Mouse (Mus musculus) fibroblast of lung, adult 2 months (primary cell): ENCODE measurements around the gene Olfr984.

Source experiments
- DNase-seq: peaks from one replicate; pipeline ENCODE4 v3.0.0-alpha.2; 2011; ENCODE audit warnings: low read depth

The Olfr984 gene

DNA sequence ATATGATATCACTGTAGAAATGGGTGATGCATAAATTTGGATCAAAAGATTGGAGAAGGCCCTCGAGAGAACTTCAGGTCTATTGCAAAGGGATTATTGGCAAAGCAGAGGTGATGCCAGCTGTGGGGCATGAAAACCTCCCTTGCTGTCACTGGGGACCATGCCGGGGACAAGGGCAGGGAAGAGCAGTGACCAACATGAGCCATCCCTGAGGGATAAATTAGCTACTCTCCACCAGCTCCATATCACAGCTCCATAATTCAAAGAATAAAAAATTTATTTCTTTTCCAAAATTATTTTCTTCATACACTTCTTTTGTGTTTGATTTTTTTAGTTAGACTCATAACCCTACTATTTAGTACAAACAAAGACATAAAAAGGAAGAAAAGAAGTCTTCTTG lies at the start of gene Olfr984:
TSS of gene Olfr984 (minus strand) at position 101 of the 400 bp plus-strand sequence.
- no peak for DNase-seq

GRCm38 (mm10) chr9:40155118-40155644 lies 41.2 kb upstream of the Olfr984 start:
- no peak for DNase-seq

GRCm38 (mm10) chr9:40141544-40141943 lies 27.5 kb upstream of the Olfr984 start:
- no peak for DNase-seq

GRCm38 (mm10) chr9:40139484-40139883 lies 25.5 kb upstream of the Olfr984 start:
- DNase-seq, result no peak

- DNase-seq, result no peak
Measured at GRCm38 (mm10) chr9:40136987-40137688, 23.1 kb upstream of the Olfr984 start.

DNA sequence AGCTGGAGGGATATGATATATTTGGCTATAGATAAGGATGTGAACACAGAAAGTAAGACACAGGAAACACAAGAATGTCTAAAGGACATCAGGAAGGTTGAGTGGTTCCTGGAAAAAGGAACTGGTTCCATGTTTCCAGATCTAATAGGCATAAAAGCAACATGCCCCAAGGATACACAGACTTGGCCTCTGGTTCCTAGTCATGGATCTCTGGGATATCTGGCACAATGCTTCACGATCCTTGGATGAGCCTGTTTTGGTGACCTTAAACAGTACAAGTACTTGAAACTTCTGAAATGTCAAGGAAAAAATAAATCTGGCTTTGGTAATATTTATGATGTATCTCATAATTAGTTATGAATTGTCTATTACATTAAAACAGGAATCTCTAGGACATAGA lies 16.6 kb upstream of the Olfr984 start:
- DNase-seq, result no peak

GRCm38 (mm10) chr9:40130084-40130483 lies 16.1 kb upstream of the Olfr984 start, which contains the start of gene Olfr985:
Gene Olfr985 (minus strand): TSS chr9:40130184.
- no peak for DNase-seq

- DNase-seq, result no peak
Measured at GRCm38 (mm10) chr9:40117287-40117659, 3.3 kb upstream of the Olfr984 start.

DNA sequence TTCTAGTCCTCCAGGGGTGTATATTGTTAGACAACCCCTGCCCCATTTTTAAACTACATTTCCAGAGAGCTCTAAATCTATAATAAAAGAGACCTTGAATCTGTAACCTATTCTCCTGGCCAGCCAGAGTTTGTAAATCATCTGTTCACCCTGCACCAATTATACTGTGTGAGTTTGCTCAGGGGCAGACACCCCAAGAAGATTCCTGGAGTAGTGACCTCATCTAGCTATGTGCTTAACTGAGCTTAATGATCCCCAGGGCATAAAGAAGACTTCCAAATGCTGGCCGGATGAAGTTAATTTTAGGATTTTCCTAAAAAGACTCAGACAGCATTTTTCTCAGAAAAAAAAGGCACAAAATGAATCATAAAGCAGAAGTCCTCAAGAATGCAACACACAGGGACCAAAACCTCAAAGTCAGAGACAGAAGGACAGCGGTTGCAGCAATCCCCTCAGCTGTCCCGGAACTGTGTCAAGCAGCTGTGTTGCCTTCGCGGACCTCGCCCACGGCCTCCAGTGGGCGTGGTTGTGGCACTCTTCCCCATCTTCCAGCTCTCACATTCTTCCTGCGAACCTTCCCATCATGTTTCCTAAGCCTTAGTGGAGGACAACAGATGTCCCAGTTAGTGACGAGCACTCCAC lies 2.8 kb upstream of the Olfr984 start:
- DNase-seq, result no peak

GRCm38 (mm10) chr9:40094769-40095168 lies 19.2 kb downstream of the Olfr984 start:
- no peak for DNase-seq

- DNase-seq, result no peak
Measured at GRCm38 (mm10) chr9:40093495-40093894, 20.5 kb downstream of the Olfr984 start, which contains the start of gene Olfr983. Gene Olfr983 (minus strand): TSS chr9:40093595.

- no peak for DNase-seq
Measured at GRCm38 (mm10) chr9:40073529-40073928, 40.5 kb downstream of the Olfr984 start, which contains the start of gene Olfr982. Gene Olfr982 (plus strand): TSS chr9:40073829.

GRCm38 (mm10) chr9:40050138-40050537 lies 63.9 kb downstream of the Olfr984 start:
- DNase-seq, result no peak
